Mouse (Mus musculus) monocyte, adult 2 months (primary cell): ENCODE results near the gene Tmod4.

ENCODE experiments used
- DNase-seq, 2 experiments: peaks; one replicate each; pipeline ENCODE4 v3.0.0; 2022; ENCODE audit warnings: low spot score in 2 of 2, low read depth in 1 of 2

Tmod4 gene

GRCm38 (mm10) chr3:95173256-95173949 lies 49.1 kb downstream of the Tmod4 start:
- no peak for DNase-seq

- peak; percentile 45 to 79 for DNase-seq
Observed at GRCm38 (mm10) chr3:95174011-95174592, 49.8 kb downstream of the Tmod4 start.

DNA sequence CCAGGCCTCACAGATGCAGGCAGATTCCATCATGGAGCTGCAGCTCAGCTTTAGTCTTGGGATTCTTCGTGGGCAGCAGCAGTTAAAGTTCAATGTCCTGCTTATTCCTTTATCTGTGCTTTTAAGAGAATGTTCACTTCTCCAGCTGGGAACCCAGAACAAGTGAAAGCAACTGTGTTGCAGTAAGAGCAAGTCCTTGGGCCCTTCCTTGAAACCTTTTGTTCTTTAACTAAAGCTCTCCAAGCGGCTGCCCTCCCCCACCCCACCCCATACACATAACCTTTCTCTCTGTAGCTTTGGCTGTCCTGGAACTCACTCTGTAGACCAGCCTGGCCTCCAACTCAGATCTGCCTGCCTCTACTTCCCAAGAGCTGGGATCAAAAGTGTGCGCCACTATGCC lies 52.2 kb downstream of the Tmod4 start:
- DNase-seq, result no peak

DNA sequence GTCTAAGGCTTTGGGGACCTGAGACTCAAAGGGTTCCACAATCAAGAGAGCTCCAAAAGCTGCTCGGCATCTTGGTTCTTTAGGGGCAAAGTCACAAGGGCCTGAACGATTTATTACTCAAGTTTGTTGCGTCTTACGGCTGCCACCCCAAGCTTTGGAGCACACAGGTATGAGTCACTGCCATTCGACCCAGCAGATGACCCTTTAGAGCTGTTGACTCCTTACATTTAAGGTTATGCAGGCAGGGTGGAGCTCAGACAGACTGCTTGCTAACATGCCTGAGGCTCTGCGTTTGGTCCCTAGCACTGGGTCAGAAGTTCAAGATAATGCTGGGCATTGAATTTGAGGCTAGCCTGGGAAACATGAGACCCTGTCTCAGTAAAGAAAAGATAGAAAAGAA lies 53.3 kb downstream of the Tmod4 start:
- DNase-seq, result no peak
